Mouse (Mus musculus): Measurements from ENCODE around the gene Gtf2a2.
A peak's percentile ranks its signal among the peaks of the same experiment; 100 is the strongest.

Gtf2a2 gene

DNA sequence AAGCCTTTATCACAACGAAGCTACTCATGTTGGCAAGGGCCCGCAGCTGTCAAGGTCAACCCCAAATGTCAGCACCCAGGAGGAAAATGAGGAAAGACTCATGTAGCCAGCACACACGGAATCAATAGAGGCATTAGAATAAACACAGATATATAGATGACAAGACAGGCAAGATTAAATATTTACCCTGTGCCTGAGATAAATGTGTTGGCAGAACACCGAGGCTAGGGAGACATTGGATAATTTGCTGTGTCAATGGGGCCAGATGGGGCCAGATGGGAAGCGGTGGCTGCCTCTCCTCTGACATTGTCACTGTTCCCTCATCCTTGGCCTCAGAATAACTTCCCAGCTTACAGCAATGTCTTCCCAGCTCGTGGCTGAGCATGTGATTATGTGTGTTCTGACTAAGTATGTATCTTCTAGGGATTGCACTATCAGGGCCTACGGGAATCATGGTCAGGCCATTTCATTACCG, 57.6 kb downstream of the Gtf2a2 start:
- no peak for DNase-seq

DNA sequence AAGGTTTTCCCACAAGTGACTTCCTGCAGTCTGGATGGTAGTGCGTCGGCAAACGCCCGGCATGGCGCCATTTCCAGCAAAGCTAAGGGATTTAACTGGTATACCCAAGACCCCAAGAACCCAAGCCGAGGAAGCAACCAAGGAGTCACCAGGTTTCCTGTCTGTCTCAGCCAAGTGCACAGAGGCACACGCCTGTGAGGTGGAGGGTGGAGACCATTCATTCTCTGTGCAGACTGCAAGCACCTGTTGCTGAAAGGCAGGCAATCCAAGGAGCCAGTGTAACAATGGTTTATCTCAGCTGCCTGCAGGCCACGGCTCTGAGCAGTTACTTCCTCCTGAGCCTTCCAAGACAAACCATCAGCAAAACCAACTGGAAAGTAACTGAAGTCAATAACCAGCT, 60.0 kb downstream of the Gtf2a2 start:
- peak; percentile 71 for DNase-seq

Measured in thymus, postnatal 14 days (tissue).